Mouse (Mus musculus): Measurements from ENCODE around the gene Rcor1.

Gene Rcor1

DNA sequence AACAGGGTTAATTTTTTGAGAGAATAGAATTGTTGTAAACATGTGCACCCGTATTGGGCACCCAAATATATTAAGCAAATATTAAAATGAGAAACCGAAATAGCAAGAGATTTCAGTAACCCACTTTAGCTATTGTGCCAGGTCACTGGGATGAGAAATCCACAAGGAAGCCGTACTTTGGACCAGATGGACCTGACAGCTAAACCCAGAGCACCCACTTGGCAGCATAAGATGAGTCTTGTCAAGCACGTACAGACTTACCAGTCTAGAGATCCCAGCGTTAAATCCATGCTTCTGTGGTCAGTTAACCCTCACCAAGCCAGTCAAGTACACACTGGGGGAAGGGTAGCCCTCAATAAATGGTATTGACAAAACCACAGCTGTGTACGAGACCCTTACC is 86.5 kb downstream of the Rcor1 start:
- no peak for DNase-seq (ENCODE audit: low spot score in 2 of 2)

DNA sequence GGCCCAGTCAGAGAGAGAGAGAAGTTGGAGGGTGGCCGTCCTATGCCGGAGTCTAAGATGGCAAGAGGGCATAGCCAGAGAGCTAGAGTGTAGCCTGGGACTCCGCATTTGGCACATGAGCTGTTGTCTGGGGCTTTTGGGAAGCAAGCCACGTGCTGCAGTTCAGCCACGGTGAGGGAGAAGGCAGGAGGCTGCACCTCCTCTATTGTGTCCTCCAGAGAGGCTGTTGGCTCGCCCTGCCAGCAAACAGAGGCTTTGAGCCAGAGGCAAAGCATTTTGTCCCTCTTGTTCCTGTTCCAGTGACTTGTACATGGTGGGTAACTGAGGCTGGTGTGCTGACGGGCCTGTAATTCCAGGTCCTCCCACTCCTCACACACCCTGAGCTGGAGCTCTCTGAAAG is 95.0 kb downstream of the Rcor1 start:
- DNase-seq (ENCODE audit: low spot score in 2 of 2), result no peak

DNA sequence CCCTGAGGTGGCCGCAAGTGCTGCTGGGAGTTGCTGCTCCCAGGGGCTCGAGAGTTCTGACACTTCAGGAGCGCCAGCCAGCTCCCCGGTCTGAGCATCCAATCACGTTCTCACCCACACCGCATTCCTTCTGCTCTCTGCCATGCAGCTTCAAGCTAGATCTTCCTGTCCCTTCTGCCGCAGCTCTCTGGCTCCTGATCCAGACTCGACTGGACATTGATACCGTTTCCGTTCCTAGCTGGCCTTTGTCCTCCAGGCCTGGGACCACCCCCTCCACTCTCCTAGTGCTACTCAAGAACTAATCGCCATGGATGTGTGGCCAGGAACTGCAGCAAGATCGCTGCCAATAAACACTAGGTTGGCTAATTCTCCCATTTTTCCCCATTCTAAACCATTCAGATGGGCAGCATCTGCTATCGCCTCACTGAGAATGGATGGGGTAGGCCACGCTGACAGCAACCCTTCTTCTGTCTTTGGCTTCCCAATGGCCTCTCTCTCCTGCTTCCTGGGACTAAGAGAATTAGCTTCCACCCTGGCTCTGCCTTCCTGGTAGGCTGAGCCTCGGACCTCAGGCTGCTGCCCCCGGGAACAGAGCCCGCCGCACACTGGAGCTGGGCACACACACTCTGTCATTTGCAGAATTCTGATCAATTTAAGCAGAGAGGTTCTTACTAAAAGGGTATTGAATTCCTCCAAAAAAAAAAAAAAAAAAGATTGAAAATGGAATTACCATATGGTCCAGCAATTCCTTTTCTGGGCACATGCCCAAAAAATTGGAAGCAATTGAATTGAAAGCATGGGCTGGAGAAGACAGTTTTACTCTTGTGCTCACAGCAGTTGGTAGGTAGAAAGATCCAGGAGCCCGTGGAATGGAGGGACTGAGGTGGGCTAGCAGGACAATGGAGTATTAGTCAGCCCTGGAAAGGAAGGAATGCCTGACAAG is 95.9 kb downstream of the Rcor1 start:
- peak; percentile 13 to 15 for DNase-seq (ENCODE audit: low spot score in 2 of 2)

DNA sequence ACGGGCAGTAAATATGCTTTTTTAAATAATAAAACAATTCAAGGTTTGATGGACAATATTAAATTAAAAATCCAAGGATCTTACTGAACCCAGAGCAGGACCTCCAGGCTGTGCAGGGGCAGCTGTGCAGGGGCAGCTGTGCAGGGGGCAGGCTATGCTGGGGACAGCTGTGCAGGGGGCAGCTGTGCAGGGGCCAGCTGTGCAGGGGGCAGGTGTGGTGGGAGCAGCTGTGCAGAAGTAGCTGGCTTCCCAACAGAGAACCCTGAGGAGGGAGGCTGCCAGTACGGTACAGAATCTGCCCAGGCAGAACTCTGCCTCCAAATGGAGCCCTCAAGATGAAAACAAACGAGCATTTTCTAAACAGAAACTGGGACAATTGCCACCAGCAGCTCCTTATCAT is 96.8 kb downstream of the Rcor1 start:
- DNase-seq (ENCODE audit: low spot score in 2 of 2), result no peak

DNA sequence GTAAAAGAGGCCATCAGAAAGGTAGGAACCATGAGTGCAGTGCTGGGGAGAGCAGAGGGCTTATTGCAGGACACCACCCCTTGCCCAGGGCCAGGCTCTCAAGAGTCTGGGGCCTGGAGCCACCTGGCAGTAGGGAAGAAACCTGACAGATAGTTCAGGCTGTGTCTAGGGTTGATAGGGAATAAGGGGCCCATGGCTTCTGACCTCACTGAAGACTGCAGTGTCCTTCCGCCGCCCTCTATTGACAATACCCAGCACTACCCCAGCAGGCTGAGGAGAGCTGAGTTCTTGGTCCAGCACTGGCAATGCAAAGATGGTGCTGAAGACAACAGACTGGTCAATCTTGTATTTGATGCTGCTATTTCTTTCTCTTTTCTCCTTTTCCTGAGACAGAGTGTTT is 97.9 kb downstream of the Rcor1 start:
- DNase-seq (ENCODE audit: low spot score in 2 of 2), result no peak

DNA sequence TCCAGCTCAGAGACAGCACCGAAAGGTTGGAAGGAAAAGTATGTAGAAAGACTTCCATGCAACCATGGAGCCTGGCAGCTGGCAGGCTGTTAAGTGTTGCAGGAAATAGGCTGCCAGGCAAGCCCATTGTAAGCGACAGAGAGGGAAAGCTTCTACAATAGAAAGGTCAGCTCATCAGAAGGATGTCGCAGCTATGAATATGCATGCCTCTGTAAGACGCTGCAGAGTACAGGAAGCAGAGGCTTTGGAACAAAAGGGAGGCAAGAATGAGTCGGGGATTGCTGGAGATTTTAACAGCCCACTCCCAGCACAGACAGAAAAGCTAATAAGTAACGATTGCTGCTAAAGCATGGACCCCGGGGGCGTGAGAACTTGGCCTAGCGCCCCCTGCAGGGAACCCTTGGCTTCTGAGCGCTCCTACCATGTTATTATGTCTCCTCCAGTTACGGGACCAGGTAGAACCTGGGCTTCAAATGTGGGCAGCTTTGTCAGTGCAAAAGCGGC is 103.9 kb downstream of the Rcor1 start:
- DNase-seq (ENCODE audit: low spot score in 2 of 2), result peak in 1 of 2 experiments; percentile 22

DNA sequence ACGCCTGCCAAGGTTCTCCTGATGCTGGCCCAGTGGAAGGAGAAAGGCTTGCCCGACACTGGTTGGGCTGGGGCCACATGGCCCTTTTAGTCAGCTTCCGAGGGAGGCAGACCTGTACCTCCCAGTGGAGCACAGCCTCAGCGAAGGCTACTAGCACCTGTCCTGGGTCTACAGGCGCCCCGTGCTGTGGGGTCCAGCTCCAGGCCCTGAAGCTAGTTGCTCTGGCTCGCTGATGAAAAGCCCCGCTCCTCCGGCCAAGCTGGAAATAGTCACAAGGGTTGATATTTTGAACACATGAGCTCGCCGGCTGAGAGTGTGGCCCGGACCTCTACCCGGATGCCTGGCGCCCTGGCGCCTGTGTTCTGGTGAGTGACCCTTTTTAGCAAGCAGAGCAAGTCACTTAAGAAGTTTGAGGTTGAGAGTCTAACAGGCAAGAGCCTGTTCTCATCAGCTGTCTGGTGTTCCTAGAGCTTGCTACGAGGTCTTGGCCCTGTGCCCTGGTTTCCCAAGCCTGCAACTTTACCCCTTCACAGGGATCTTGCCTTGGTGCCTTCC is 104.4 kb downstream of the Rcor1 start:
- DNase-seq (ENCODE audit: low spot score in 2 of 2), result no peak

DNA sequence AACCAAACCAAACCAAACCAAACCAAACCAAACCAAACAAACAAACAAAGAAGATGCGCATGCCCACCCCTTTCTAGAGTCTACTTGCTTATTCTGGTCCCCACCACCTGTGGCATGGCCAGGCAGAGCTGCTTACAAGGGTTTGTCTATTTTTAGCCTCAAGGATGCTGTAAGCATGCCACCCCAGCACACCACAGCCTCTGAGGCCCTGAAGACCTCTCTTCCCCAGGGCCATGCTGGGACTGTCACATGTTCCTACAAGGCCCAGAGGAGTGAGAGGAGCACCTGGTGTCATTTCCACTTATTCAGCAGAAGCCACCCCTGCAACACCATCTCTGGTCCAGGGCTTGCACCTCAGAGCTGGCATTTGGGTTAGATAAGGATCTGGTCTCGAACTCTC is 105.4 kb downstream of the Rcor1 start:
- DNase-seq (ENCODE audit: low spot score in 2 of 2), result no peak

DNA sequence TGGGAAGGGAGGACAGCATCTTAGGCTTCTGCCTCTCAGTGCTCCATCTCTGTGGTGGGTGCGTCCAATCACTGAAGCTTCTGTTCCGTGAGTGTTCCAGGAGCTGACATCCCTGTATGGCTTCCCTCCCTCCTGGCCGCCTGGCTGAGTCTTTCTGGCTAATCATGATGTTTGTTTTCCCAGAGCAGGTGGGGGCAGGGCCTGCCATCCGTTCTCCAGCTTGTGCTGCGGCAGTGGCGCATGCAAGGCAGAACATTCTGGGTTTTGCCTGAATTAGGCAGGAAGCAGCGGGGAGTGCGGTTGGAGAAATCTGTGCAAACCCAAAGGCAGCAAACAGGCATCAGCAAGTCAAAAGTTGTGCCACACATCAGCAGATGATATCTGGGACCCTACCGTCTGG is 106.1 kb downstream of the Rcor1 start:
- DNase-seq (ENCODE audit: low spot score in 2 of 2), result peak; percentile 57 to 61

DNA sequence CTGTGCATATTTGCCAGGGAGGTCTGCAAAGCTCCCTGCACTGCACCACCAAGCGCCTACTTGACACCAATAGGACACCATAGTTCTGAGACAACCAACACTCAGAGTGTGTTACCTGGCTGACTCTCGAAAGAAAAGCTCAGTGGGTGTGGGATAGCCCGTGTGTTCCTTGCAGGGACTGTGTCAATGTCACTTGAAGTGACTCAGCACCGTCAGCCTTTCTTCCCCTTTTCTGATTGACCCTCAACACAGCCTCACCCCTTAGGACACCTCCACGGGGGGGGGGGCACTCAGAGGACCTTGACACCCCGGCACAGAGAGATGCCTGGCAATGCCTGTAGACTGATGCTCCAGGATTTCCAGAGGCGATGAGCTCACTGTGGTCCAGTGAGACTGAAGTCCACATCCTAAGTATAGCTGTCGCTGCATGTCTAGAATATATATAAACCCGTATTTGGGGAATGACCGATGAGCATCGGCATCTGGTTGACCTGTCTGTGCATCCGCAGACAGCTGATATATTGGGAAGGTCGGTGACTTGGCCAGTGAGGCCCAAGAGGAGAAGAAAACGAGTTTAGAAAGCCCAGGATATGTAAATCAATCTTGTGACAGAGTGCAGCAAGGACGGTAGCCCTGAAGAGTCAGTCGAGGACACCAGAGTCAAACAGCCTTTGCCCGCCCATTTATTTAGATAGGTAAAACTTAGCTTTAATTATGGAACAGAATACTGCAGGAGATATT is 110.5 kb downstream of the Rcor1 start:
- no peak for DNase-seq (ENCODE audit: low spot score in 2 of 2)

DNA sequence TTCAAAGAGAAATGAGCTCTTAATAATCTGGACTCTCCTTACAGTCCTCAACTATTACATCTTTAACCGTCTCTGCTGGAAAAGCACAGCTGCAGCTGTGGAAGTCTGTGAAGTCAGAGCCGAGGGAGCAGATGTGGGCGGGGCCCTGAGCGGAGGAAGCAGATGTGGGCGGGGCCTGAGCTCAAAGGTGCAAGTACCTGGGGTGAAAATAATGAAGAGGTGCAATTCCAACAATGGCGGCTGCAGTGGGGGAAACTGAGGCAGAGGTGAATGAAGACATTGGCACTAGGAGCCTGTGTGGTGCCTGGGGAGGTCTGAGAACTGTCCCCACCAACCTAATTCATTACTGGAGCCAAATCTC is 111.1 kb downstream of the Rcor1 start:
- DNase-seq (ENCODE audit: low spot score in 2 of 2), result no peak

DNA sequence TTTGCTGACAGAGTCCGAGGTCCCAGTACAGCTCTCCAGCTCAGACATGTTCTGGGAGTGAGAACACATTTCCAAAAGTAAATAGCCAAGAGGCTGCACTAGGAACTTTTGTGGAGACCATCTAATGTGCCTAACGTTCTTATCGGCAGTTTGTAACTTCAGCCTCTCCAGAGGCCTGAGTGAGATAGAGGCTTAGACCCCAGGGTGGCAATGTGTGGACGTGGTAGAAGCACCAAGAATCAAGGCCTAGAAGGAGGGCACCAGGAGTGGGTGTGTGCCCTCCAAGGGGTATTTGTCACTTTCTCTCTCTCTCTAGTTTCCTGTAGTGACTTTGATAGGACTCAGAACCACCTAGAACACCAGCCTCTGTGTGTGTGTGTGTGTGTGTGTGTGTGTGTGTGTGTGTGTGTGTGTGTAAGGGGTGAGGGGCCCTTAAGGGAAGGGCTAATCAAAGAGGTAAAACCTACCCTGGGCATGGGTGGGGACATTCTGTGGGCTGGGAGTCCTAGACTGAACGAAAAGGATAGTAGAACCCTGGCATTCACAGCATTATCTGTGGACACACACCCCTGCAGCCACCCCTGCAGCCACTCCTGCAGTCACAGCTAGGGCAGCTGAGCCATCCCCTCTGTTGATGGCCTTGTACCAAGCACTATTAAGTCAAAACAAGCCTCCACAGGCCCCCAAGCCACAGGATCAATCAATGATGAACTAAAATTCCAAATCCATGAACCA is 112.4 kb downstream of the Rcor1 start:
- DNase-seq (ENCODE audit: low spot score in 2 of 2), result no peak

DNA sequence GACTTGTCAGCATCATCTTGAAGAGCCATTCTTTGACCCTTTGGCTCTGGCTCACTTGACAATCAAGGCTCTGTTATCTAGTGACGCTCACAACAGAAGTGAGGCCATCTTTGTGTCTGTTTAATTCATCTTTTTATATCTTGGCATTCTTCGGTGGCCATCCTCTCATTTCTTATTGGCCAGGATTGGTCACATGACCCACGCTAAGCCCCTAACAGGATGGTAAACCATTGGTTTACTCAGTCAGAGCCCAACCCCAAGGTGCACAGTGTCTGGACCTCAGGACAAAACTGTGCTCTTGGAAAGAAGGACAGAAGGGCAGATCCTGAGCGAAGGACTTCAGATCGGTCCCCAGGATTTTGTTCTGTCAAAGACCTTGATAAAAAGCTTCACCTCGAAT is 113.4 kb downstream of the Rcor1 start:
- DNase-seq (ENCODE audit: low spot score in 2 of 2), result no peak

DNA sequence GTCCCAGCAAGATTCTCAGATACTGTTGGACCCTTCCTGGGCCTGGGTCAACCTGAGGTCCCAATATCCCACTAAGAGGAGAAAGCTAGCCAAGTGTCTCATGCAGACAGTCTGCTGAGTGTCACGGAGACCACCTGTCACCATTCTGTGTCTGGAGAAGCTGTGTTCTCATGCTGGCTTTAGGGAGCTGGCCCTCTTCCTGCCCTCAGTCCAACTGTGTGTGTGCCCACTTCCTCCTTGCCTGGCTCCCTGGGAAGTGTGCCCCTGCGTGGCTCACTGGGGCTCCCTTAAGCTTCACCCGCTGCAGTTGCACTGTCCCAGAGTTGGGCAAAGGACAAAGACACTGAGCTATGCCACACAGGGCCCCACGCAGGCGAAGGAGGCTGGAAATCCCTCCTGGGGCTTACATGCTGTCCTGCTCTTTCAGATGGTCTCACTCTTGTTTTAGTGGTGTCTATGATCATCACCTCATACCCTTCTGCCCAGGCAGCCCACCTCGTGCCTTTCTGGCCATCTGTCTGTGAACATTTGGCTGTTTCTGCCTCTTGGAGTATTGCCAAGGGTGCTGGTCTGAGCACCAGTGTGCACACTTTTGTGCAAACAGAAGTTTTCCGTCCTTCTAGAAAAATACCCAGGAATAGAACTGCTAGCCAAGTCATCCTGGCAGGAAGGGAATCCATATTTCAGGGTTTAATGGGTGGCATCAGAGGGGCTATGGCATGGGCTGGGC is 114.0 kb downstream of the Rcor1 start:
- DNase-seq (ENCODE audit: low spot score in 2 of 2), result no peak

DNA sequence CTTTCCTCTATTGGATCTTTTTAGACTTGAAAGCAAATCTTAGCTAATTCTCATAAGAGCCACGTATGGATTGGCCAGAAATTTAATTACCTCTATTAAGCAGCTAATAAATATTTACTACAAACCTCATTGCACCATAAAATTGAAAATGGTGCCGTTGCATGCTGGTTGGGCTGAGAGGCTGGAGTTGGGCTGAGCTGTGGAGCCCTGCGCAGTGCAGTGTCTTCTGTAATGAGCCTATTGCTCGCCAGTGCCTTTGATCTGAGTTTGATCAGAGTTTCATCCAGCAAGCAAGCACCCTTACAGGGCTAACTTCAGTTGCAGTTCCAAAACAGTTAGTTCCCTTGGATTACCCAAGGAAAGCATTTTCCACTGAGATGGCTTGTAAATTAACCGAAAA is 114.8 kb downstream of the Rcor1 start:
- no peak for DNase-seq (ENCODE audit: low spot score in 2 of 2)

DNA sequence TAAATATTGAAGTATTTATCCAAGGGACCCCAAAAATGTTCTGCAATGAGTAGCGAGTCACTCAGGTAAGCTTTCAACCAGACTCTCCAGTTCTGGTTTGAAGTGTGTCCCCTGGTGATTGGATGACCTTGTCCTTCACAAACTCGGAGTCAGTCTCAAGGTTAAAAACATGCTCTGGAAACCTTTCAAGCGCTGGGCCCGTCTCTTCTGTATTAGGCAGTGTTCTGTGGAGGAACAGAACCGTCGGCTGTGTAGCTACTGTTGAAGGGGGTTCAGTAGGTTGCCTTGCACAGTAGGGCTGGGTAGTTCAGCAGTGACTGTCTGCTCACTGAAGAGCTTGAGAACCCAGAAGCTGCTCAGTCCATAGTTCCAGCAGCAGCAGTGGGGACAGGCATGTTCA is 115.5 kb downstream of the Rcor1 start:
- DNase-seq (ENCODE audit: low spot score in 2 of 2), result no peak

DNA sequence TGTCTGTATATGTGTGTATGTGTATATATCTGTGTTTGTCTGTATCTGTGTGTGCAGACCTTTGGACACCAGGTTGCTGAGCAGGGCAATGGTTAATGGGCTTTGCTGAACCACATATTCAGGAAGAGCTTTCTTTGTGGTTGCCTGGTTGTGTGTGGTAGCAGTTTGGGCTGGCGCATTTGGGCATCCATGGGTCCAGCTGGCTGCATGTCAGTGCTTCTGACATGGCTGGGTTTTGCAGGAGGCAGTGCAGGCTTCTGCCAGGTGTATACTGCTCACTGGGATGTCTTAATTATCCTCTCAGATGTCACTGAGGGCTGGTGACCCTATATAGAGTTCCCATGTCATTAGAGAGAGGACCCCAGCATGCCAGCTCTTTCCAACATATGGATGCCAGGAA is 116.6 kb downstream of the Rcor1 start:
- no peak for DNase-seq (ENCODE audit: low spot score in 2 of 2)

DNA sequence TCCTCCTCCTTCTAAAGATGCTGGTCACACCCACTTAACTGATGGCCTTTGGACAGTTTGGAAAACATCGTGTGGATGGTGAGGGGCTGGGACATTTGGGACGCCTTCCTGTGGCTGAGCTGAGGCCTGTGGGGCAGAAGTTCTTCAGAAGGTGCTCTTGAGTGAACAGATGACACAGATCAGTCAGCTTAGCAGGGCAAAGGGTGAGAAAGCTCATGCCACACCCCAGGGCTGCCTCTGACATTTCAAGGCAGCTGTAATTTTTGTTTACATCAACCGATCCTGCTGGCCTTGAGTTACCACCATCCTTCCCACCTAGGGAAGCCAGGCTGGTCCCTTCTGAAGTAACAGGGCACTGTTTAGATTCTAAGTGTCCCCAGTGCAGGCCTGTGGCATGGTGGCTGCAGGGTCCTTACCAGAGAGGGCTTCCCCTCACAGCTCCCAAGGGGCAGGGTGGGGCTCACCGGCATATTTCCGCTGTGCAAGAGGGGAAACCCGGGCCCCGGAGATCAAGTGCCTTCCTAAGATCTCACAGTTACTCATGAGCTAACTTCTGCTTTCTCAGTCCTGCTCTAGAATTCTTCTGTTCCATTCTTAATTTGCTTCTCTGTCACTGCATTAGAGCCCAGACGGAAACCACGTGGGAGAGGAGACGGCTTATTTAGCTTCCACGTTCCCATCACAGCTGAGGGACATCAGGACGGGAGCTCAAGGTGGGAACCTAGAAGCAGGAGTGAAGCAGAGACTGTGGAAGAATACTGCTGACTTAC is 120.7 kb downstream of the Rcor1 start:
- DNase-seq (ENCODE audit: low spot score in 2 of 2), result no peak

DNA sequence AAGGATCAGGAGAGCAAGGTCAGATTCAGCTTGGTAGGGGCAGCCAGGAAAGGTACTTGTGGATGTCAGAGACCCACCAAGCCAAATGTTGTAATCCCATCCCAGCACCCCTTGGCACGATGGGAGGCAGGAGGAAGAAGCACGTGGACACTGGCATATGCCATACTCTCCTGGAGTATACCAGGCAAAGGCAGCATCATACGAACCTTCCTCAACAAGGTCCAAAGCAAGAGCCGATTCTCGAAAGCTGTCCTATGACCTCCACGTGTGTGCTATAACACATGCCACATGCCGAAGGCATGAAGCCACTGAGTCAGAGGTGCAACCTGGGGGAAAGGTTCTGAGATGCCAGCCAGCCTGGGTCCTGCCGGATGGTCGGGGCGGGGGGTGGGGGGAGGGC is 121.7 kb downstream of the Rcor1 start:
- no peak for DNase-seq (ENCODE audit: low spot score in 2 of 2)

DNA sequence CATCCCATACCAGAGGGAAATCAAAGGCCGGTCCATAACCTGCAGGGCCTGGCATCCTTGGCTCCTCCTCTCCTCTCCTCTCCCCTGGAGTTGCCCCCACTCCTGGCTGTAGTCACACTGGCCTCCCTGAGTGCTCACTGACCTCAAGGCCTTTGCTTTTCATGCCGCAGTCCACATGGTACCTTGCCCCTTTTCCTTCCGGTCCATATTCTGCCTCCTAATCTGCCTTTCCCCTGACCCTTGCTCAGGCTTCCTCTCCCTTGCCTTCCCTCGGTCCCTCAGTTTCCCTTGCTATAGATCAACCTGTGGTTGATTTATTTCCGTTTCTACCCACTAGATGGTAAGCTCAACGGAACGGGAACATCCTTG is 122.8 kb downstream of the Rcor1 start:
- DNase-seq (ENCODE audit: low spot score in 2 of 2), result no peak
